Mouse (Mus musculus) MEL (cell line): ENCODE results near the gene Trim47. TPM values are rescaled to one million over a fixed set of nuclear protein-coding genes. Genes with fewer than 3 reads are reported as not detected.
A peak's percentile ranks its signal among the peaks of the same experiment; 100 is the strongest.

ENCODE experiments used
- DNase-seq: peaks from one replicate; pipeline ENCODE4 v3.0.0; 2011; ENCODE audit warnings: low read depth, low spot score
- H3K27ac ChIP-seq: 2 replicates; pipeline ENCODE4 v1.5.1; 2012; ENCODE audit warnings: low read depth, mild to moderate bottlenecking, control low read depth, low read length, moderate library complexity; ENCODE audit not compliant: control insufficient read depth
- H3K27me3 ChIP-seq, 2 experiments: fragments of 150-350 bp in 1 of 2; sonication (generic) in 1 of 2; 2 replicates each; pipeline ENCODE4 v1.6.1; 2012; ENCODE audit warnings: low read length in 2 of 2, mild to moderate bottlenecking in 2 of 2, improper control_type of control experiment in 1 of 2, moderate library complexity in 1 of 2; ENCODE audit not compliant: insufficient read depth in 2 of 2, control insufficient read depth in 1 of 2
- H3K36me3 ChIP-seq, 2 experiments: 2 replicates each; pipeline ENCODE4 v1.6.1; 2012 to 2014; ENCODE audit warnings: low read length in 2 of 2, improper control_type of control experiment in 1 of 2, inconsistent platforms in 1 of 2, mild to moderate bottlenecking in 1 of 2; ENCODE audit not compliant: insufficient read depth in 2 of 2, control insufficient read depth in 1 of 2
- H3K4me1 ChIP-seq, 2 experiments: fragments of 150-350 bp in 1 of 2; sonication (generic) in 1 of 2; 2 replicates each; pipeline ENCODE4 v1.6.1; 2012; ENCODE audit warnings: low read length in 2 of 2, improper control_type of control experiment in 1 of 2, mild to moderate bottlenecking in 1 of 2; ENCODE audit not compliant: insufficient read depth in 2 of 2, control insufficient read depth in 1 of 2
- H3K4me3 ChIP-seq, 2 experiments: fragments of 150-350 bp in 1 of 2; sonication (generic) in 1 of 2; 2 replicates each; pipeline ENCODE4 v1.5.1; 2012; ENCODE audit warnings: low read depth in 2 of 2, low read length in 2 of 2, mild to moderate bottlenecking in 2 of 2, moderate library complexity in 2 of 2, control low read depth in 1 of 2, improper control_type of control experiment in 1 of 2; ENCODE audit not compliant: control insufficient read depth in 1 of 2, insufficient read depth in 1 of 2
- H3K79me2 ChIP-seq: 2 replicates; pipeline ENCODE4 v1.6.1; 2012; ENCODE audit warnings: mild to moderate bottlenecking, low read length, moderate library complexity; ENCODE audit not compliant: control insufficient read depth, poor library complexity, insufficient read depth
- H3K9ac ChIP-seq: 2 replicates; pipeline ENCODE4 v1.6.1; 2012; ENCODE audit warnings: low read depth, mild to moderate bottlenecking, control low read depth, low read length, moderate library complexity; ENCODE audit not compliant: control insufficient read depth, poor library complexity, severe bottlenecking
- H3K9me3 ChIP-seq: fragments of 150-350 bp; sonication (generic); replicated peaks from 2 replicates; pipeline ENCODE4 v1.6.1; 2012; ENCODE audit warnings: mild to moderate bottlenecking, low read length, improper control_type of control experiment, moderate library complexity; ENCODE audit not compliant: insufficient read depth
- CTCF ChIP-seq, 3 experiments: IDR thresholded peaks in 2 of 3; conservative IDR thresholded peaks in 1 of 3; 2 replicates each; pipeline ENCODE4 v1.5.1; 2011 to 2012; ENCODE audit warnings: low read length in 3 of 3, low read depth in 2 of 3, mild to moderate bottlenecking in 2 of 3, improper control_type of control experiment in 1 of 3, inconsistent platforms in 1 of 3, mixed read lengths in 1 of 3, moderate library complexity in 1 of 3; ENCODE audit not compliant: control insufficient read depth in 1 of 3, insufficient read depth in 1 of 3, poor library complexity in 1 of 3, severe bottlenecking in 1 of 3
- E2F4 ChIP-seq: IDR thresholded peaks from 2 replicates; pipeline ENCODE4 v1.6.1; 2011; ENCODE audit warnings: low read depth, low read length, improper control_type of control experiment, borderline replicate concordance
- ELF1 ChIP-seq: IDR thresholded peaks from 2 replicates; pipeline ENCODE4 v1.6.1; 2014; ENCODE audit warnings: low read depth, mild to moderate bottlenecking, inconsistent platforms, low read length, improper control_type of control experiment, moderate library complexity
- EP300 ChIP-seq, 2 experiments: IDR thresholded peaks; 2 replicates each; pipeline ENCODE4 v1.6.1; 2011; ENCODE audit warnings: improper control_type of control experiment in 2 of 2, low read length in 2 of 2, low read depth in 1 of 2, mild to moderate bottlenecking in 1 of 2
- ETS1 ChIP-seq: IDR thresholded peaks from 2 replicates; pipeline ENCODE4 v1.6.1; 2012; ENCODE audit warnings: low read depth, mild to moderate bottlenecking, inconsistent platforms, low read length, improper control_type of control experiment, moderate library complexity
- GABPA ChIP-seq: IDR thresholded peaks from 2 replicates; pipeline ENCODE4 v1.6.1; 2012; ENCODE audit warnings: low read depth, mild to moderate bottlenecking, inconsistent platforms, low read length, improper control_type of control experiment, moderate library complexity
- HCFC1 ChIP-seq: IDR thresholded peaks from 2 replicates; pipeline ENCODE4 v1.6.1; 2012; ENCODE audit warnings: low read depth, mild to moderate bottlenecking, inconsistent platforms, low read length, improper control_type of control experiment, moderate library complexity
- JUND ChIP-seq: IDR thresholded peaks from 2 replicates; pipeline ENCODE4 v1.6.1; 2011; ENCODE audit warnings: low read depth, mild to moderate bottlenecking, improper control_type of control experiment, low read length
- MAFK ChIP-seq: IDR thresholded peaks from 2 replicates; pipeline ENCODE4 v1.6.1; 2011; ENCODE audit warnings: low read depth, mild to moderate bottlenecking, low read length, improper control_type of control experiment, borderline replicate concordance
- MAX ChIP-seq: IDR thresholded peaks from 2 replicates; pipeline ENCODE4 v1.6.1; 2011; ENCODE audit warnings: low read length, improper control_type of control experiment
- MAZ ChIP-seq: IDR thresholded peaks from 2 replicates; pipeline ENCODE4 v1.6.1; 2012; ENCODE audit warnings: low read depth, mild to moderate bottlenecking, inconsistent platforms, low read length, improper control_type of control experiment
- POLR2A ChIP-seq, 2 experiments: IDR thresholded peaks; 2 replicates each; pipeline ENCODE4 v1.6.1; 2011 to 2012; ENCODE audit warnings: low read length in 2 of 2, mild to moderate bottlenecking in 2 of 2, control low read depth in 1 of 2, improper control_type of control experiment in 1 of 2, low read depth in 1 of 2, moderate library complexity in 1 of 2; ENCODE audit not compliant: control insufficient read depth in 1 of 2, insufficient read depth in 1 of 2, poor library complexity in 1 of 2
- POLR2AphosphoS2 ChIP-seq: IDR thresholded peaks from 2 replicates; pipeline ENCODE4 v1.6.1; 2011; ENCODE audit warnings: low read length, improper control_type of control experiment
- POLR2AphosphoS5 ChIP-seq: IDR thresholded peaks from 2 replicates; pipeline ENCODE4 v1.6.1; 2012; ENCODE audit warnings: low read depth, borderline replicate concordance, mild to moderate bottlenecking, inconsistent platforms, low read length, moderate library complexity, mixed read lengths
- RCOR1 ChIP-seq: IDR thresholded peaks from 2 replicates; pipeline ENCODE4 v1.6.1; 2012; ENCODE audit warnings: low read depth, mild to moderate bottlenecking, inconsistent platforms, low read length, improper control_type of control experiment
- SIN3A ChIP-seq: IDR thresholded peaks from 2 replicates; pipeline ENCODE4 v1.6.1; 2012; ENCODE audit warnings: low read length, improper control_type of control experiment, inconsistent platforms
- TAL1 ChIP-seq: IDR thresholded peaks from 2 replicates; pipeline ENCODE4 v1.6.1; 2012; ENCODE audit warnings: mild to moderate bottlenecking, inconsistent platforms, low read length, moderate library complexity, mixed read lengths
- UBTF ChIP-seq: IDR thresholded peaks from 2 replicates; pipeline ENCODE4 v1.6.1; 2012; ENCODE audit warnings: low read depth, mild to moderate bottlenecking, inconsistent platforms, low read length, improper control_type of control experiment, moderate library complexity, borderline replicate concordance; ENCODE audit not compliant: insufficient read depth
- USF1 ChIP-seq: IDR thresholded peaks from 2 replicates; pipeline ENCODE4 v1.6.1; 2014; ENCODE audit warnings: low read depth, mild to moderate bottlenecking, inconsistent platforms, low read length, improper control_type of control experiment, moderate library complexity
- ZNF384 ChIP-seq: IDR thresholded peaks from 2 replicates; pipeline ENCODE4 v1.6.1; 2012; ENCODE audit warnings: low read depth, mild to moderate bottlenecking, inconsistent platforms, low read length, improper control_type of control experiment
- polyA plus RNA-seq, 2 experiments: library from polyadenylated mRNA; stranded (reverse) in 1 of 2; unstranded in 1 of 2; fragments of >175 nt in 1 of 2; fragments of >200 nt in 1 of 2; gene quantifications; 2 replicates each; pipeline versions ENCODE4 v1.2.1 to v1.2.4; 2012; ENCODE audit warnings: low replicate concordance in 2 of 2, low read depth in 1 of 2; ENCODE audit not compliant: insufficient read length in 2 of 2, insufficient read depth in 1 of 2, missing spikeins in 1 of 2
- total RNA-seq: library from RNA; depleted of rRNA; stranded (reverse); fragments of 300-350 nt; gene quantifications from 2 replicates; pipeline ENCODE4 v1.2.3, GENCODE M21; 2012

The Trim47 gene
- total and polyA plus RNA-seq, 3 experiments: 5.6 to 6.7 TPM; not detected in 1

- Histone ChIP-seq H3K4me1 (peaks cover 6 to 18% of the 10 kb centered on the region in 2 experiments; a peak in 3 of 4 replicates), H3K4me3 (no peak overlapping the region), H3K79me2 (no peaks in the 10 kb centered on the region), H3K36me3 (peaks cover 1 to 12% of the 10 kb centered on the region in 2 experiments; a peak in 3 of 4 replicates), H3K9ac (no peak overlapping the region), H3K9me3 (no peaks in the 10 kb centered on the region), H3K27ac (0 out of 2 replicates have a peak overlapping the region, but pooled peaks have one; percentile 2), H3K27me3 (no peaks in the 10 kb centered on the region)
- no peak for DNase-seq
- TF ChIP-seq POLR2AphosphoS5 (no peak), TAL1 (no peak), RCOR1 (no peak), MAX (no peak), SIN3A (no peak)
Observed at GRCm38 (mm10) chr11:116145481-116146293, 18.7 kb upstream of the Trim47 start.

- H3K9ac ChIP-seq: no peak overlapping the region
- no peaks in the 10 kb centered on the region for H3K27me3 ChIP-seq
- peaks cover 1% of the 10 kb centered on the region for H3K79me2 ChIP-seq
- no peak for DNase-seq
- TF ChIP-seq GABPA (no peak), TAL1 (peak; percentile 40; the same call in 1 of the 2 replicates)
- TF ChIP-seq, all 39 proteins: peak for 1
- Histone ChIP-seq H3K9me3 (no peaks in the 10 kb centered on the region), H3K4me3 (no peak overlapping the region), H3K36me3 (peaks cover 1 to 15% of the 10 kb centered on the region in 2 experiments; a peak in 3 of 4 replicates), H3K4me1 (peaks cover 6 to 26% of the 10 kb centered on the region in 2 experiments; a peak in 3 of 4 replicates), H3K27ac (no peak overlapping the region)
Observed at GRCm38 (mm10) chr11:116143468-116143867, 16.5 kb upstream of the Trim47 start.

- no peak overlapping the region for H3K4me3 ChIP-seq
Observed at GRCm38 (mm10) chr11:116142211-116142991, 15.4 kb upstream of the Trim47 start.

More at GRCm38 (mm10) chr11:116142211-116142991, 15.4 kb upstream of the Trim47 start:
- no peaks in the 10 kb centered on the region for H3K27me3 ChIP-seq
- TF ChIP-seq POLR2A (IDR thresholded peaks at IDR 0.05; ENCODE audit: control insufficient read depth in 1 of 2, insufficient read depth in 1 of 2, low read depth in 1 of 2, low read length in 2 of 2, poor library complexity in 1 of 2): no peak
- peak; percentile 82 for TF ChIP-seq GABPA
- no peak for TF ChIP-seq JUND
- no peak for TF ChIP-seq ETS1
- no peak for TF ChIP-seq HCFC1
- no peak for TF ChIP-seq USF1
- no peak for TF ChIP-seq TAL1
- peak in 1 of 2 experiments; percentile 11; a peak in 1 of 4 replicates for TF ChIP-seq EP300 (IDR thresholded peaks at IDR 0.05; ENCODE audit: low read depth in 1 of 2, low read length in 2 of 2)
- TF ChIP-seq POLR2AphosphoS2: no peak
- TF ChIP-seq ZNF384: no peak
- TF ChIP-seq MAFK: peak; percentile 38; the same call in 1 of the 2 replicates
- no peak for TF ChIP-seq MAZ
- no peak for TF ChIP-seq ELF1
- TF ChIP-seq CTCF (IDR thresholded peaks at IDR 0.05 in 2 of 3, conservative IDR thresholded peaks at IDR 0.05 in 1 of 3; ENCODE audit: control insufficient read depth in 1 of 3, insufficient read depth in 1 of 3, low read depth in 2 of 3, low read length in 3 of 3, poor library complexity in 1 of 3, severe bottlenecking in 1 of 3): no peak
- no peak for TF ChIP-seq E2F4
- no peak for TF ChIP-seq UBTF
- TF ChIP-seq, all 39 proteins: peak for 3
- Histone ChIP-seq H3K79me2 (peaks cover 11% of the 10 kb centered on the region), H3K36me3 (peaks cover 0 to 18% of the 10 kb centered on the region in 2 experiments; a peak in 2 of 4 replicates), H3K27ac (peak overlapping the region; percentile 20), H3K9me3 (no peaks in the 10 kb centered on the region), H3K4me1 (peaks cover 6 to 26% of the 10 kb centered on the region in 2 experiments; a peak in 3 of 4 replicates), H3K9ac (peak overlapping the region; percentile 1; the same call in 1 of the 2 replicates)
- peak; percentile 69 for DNase-seq
